Mouse (Mus musculus): Measurements from ENCODE around the gene Tapt1. TPM values are rescaled to one million over a fixed set of nuclear protein-coding genes. Genes with fewer than 3 reads are reported as not detected.
A peak's percentile ranks its signal among the peaks of the same experiment; 100 is the strongest.

Tapt1 gene
- polyA plus RNA-seq, 1 experiment from 2014 or later: 35.7 TPM

DNA sequence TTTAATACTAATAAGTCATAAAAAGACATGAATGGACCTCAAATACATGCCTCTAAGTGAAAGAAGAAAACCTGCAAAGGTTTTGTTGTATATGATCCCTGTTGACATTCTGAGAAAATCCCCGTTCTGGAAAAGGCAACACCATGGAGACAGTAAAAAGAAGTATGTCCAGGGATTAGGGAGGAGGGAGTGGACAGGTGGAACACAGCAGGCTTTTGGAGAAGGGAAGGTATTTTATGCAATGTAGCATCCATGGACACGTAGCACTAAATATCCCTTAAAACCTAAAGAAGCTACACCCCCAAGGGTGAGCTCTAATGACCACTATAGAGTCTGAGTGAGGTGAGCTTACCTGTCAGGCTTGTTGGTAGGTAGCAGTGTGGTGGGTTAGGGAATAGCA lies 67.2 kb downstream of the Tapt1 start:
- H3K4me3 ChIP-seq (replicated peaks; ENCODE audit: low read length): no peak overlapping the region
- ATAC-seq (ENCODE audit: low FRiP score): no peak
- 83% methylated on average over 2 of the region's 2 CpGs for WGBS

DNA sequence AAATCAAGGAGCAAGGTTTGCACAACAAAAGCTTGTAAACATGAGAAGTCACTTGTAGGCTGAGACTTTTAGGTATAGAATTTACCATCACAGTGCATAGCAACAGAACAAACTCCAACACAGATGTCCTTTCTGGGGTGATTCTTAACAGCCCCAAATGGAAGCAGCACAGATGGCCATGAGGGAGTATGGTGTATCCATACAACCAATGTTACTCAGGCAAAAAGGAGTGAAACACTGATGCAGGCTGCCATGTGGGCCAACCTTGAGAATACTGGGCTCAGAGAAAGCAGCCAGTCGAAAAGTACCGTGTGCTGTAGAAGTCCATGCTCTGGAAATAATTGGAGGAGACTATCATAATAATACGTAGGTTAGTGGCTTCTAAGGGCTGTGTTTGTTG lies 68.0 kb downstream of the Tapt1 start:
- H3K4me3 ChIP-seq (replicated peaks; ENCODE audit: low read length): no peak overlapping the region
- no peaks in the 10 kb centered on the region for H3K36me3 ChIP-seq (replicated peaks; ENCODE audit: control insufficient read depth, insufficient read depth)
- DNase-seq (ENCODE audit: low spot score) (no peak), ATAC-seq (ENCODE audit: low FRiP score) (no peak)
- WGBS: 94% methylated on average over 3 of the region's 3 CpGs
- no peak overlapping the region for H3K4me2 ChIP-seq (replicated peaks)
- H3K4me1 ChIP-seq (replicated peaks; ENCODE audit: control insufficient read depth, insufficient read depth, low read length): no peaks in the 10 kb centered on the region
- H3K27ac ChIP-seq: no peak overlapping the region
- no peaks in the 10 kb centered on the region for H3K9me3 ChIP-seq (ENCODE audit: control insufficient read depth, low read length)
- H3K9ac ChIP-seq: no peak overlapping the region
- no peaks in the 10 kb centered on the region for H3K27me3 ChIP-seq (ENCODE audit: control insufficient read depth, insufficient read depth, low read length)

More for the DNA sequence above, 67.2 kb downstream of the Tapt1 start:
- H3K27ac ChIP-seq: no peak overlapping the region
- H3K36me3 ChIP-seq (replicated peaks; ENCODE audit: control insufficient read depth, insufficient read depth): no peaks in the 10 kb centered on the region
- DNase-seq (ENCODE audit: low spot score): no peak
- no peaks in the 10 kb centered on the region for H3K9me3 ChIP-seq (ENCODE audit: control insufficient read depth, low read length)
- H3K4me1 ChIP-seq (replicated peaks; ENCODE audit: control insufficient read depth, insufficient read depth, low read length): no peaks in the 10 kb centered on the region
- no peak overlapping the region for H3K9ac ChIP-seq
- no peaks in the 10 kb centered on the region for H3K27me3 ChIP-seq (ENCODE audit: control insufficient read depth, insufficient read depth, low read length)
- no peak overlapping the region for H3K4me2 ChIP-seq (replicated peaks)

DNA sequence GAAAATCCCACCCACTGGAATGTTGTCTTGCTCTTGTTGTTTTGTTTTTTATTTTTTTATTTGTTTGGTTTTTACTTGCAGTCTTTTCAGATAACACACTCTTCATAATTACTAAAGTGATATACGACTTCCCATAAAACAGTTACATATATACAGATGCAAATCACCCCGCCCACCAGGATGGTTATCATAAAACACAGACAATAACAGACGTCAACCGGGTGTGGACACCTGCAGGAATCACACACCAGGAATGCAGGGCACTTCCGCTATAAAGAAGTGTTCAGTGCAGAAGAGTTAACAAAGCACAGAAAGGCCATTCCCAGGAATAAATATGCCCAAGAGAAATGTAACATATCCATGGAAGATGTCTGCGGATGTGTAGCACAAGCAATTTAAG lies 68.7 kb downstream of the Tapt1 start:
- ATAC-seq (ENCODE audit: low FRiP score) (no peak), DNase-seq (ENCODE audit: low spot score) (no peak)
- Histone ChIP-seq H3K9me3 (ENCODE audit: control insufficient read depth, low read length) (no peaks in the 10 kb centered on the region), H3K36me3 (replicated peaks; ENCODE audit: control insufficient read depth, insufficient read depth) (no peaks in the 10 kb centered on the region), H3K9ac (no peak overlapping the region), H3K27me3 (ENCODE audit: control insufficient read depth, insufficient read depth, low read length) (no peaks in the 10 kb centered on the region), H3K4me1 (replicated peaks; ENCODE audit: control insufficient read depth, insufficient read depth, low read length) (no peaks in the 10 kb centered on the region), H3K4me3 (replicated peaks; ENCODE audit: low read length) (no peak overlapping the region), H3K27ac (no peak overlapping the region), H3K4me2 (replicated peaks) (no peak overlapping the region)
- WGBS: 90% methylated on average over 6 of the region's 6 CpGs

DNA sequence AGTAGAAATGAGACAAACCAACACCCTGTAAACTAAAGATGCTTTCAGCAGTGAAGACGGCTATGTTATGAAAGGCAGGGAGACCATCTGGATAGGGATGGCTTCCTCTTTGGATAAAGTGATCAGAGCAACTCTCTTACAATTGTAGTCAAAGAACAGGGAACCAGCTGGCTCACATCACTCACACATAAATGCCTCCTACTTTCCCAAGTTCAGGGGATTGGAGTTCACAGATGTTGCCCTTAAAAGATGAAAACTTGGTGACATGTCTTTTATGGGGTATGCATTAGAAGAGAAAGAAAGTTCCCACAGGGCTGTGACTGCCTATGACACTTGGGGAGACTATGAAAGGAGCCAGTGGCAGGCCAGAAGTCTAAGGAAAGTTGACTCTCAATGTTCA lies 73.4 kb downstream of the Tapt1 start:
- Histone ChIP-seq H3K9me3 (ENCODE audit: control insufficient read depth, low read length) (no peaks in the 10 kb centered on the region), H3K4me1 (replicated peaks; ENCODE audit: control insufficient read depth, insufficient read depth, low read length) (no peaks in the 10 kb centered on the region), H3K27me3 (ENCODE audit: control insufficient read depth, insufficient read depth, low read length) (no peaks in the 10 kb centered on the region), H3K4me2 (replicated peaks) (no peak overlapping the region), H3K9ac (no peak overlapping the region), H3K4me3 (replicated peaks; ENCODE audit: low read length) (no peak overlapping the region), H3K36me3 (replicated peaks; ENCODE audit: control insufficient read depth, insufficient read depth) (no peaks in the 10 kb centered on the region), H3K27ac (no peak overlapping the region)
- DNase-seq (ENCODE audit: low spot score) (no peak), ATAC-seq (ENCODE audit: low FRiP score) (no peak)
- WGBS: 81% methylated on average over 1 of the region's 1 CpGs

DNA sequence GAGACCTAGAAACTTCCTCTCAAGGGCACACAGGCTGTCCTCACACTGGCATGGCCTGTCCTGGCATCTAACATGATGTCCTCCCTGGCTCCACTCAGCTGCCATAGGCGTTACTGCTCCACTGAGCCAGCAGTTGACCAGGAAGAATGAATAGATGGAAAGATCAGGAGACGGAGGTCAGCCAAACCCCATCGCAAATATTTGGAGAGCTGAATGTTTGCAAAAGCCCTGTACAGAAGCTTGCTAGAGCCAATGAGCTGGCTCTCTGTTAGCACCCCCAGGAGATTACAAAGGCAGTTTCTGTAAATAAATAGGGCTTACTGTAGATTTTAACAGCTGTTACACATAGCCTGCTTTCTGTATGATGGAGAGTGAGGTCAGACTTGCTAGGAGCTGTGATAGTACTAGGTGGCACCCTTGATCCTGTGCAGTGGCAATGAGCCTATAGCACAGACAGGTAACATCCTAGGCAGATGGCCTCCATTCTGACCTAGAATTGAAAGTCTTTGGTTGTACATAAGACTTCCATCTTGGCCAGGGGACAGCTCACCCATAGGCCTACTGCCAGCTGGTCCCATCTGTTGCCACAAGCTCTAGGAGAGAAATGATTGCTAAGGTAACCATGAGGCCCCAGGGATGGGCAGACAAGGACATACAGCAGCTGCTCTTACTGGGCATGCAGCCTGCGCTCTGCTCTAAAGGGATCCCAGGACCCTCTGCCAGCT lies 74.9 kb downstream of the Tapt1 start:
- peak; percentile 47 for DNase-seq (ENCODE audit: low spot score)
- no peak overlapping the region for H3K4me3 ChIP-seq (replicated peaks; ENCODE audit: low read length)
- H3K36me3 ChIP-seq (replicated peaks; ENCODE audit: control insufficient read depth, insufficient read depth): no peaks in the 10 kb centered on the region
- no peak overlapping the region for H3K4me2 ChIP-seq (replicated peaks)
- 85% methylated on average over 4 of the region's 4 CpGs for WGBS
- no peaks in the 10 kb centered on the region for H3K27me3 ChIP-seq (ENCODE audit: control insufficient read depth, insufficient read depth, low read length)
- H3K9ac ChIP-seq: no peak overlapping the region
- H3K27ac ChIP-seq: no peak overlapping the region
- peak; percentile 77 for ATAC-seq (ENCODE audit: low FRiP score)
- H3K4me1 ChIP-seq (replicated peaks; ENCODE audit: control insufficient read depth, insufficient read depth, low read length): no peaks in the 10 kb centered on the region
- H3K9me3 ChIP-seq (ENCODE audit: control insufficient read depth, low read length): no peaks in the 10 kb centered on the region

DNA sequence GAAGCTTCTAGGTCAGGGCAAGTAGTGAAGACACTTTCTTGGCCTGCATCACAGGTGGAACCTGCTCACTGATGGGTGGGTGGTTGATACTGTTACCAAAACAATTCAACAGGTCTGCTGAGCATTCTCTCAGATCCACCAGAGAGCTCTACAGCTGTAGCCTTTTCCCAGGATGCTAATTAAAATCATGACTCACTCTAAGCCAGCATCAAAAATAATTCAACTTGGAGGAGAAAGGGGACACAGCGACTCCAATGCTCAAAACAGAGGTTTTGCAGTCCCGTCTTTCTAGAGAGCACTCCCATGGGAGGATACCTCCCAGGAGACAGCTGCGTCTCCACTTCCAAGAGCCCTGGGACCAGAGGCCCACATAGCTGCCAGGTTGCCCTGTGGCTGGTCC lies 78.7 kb downstream of the Tapt1 start:
- Histone ChIP-seq H3K4me2 (replicated peaks) (no peak overlapping the region), H3K27ac (no peak overlapping the region), H3K9ac (no peak overlapping the region), H3K27me3 (ENCODE audit: control insufficient read depth, insufficient read depth, low read length) (no peaks in the 10 kb centered on the region), H3K9me3 (ENCODE audit: control insufficient read depth, low read length) (no peaks in the 10 kb centered on the region), H3K36me3 (replicated peaks; ENCODE audit: control insufficient read depth, insufficient read depth) (no peaks in the 10 kb centered on the region), H3K4me3 (replicated peaks; ENCODE audit: low read length) (no peak overlapping the region), H3K4me1 (replicated peaks; ENCODE audit: control insufficient read depth, insufficient read depth, low read length) (no peaks in the 10 kb centered on the region)
- WGBS: 88% methylated on average over 3 of the region's 3 CpGs
- ATAC-seq (ENCODE audit: low FRiP score) (no peak), DNase-seq (ENCODE audit: low spot score) (no peak)

DNA sequence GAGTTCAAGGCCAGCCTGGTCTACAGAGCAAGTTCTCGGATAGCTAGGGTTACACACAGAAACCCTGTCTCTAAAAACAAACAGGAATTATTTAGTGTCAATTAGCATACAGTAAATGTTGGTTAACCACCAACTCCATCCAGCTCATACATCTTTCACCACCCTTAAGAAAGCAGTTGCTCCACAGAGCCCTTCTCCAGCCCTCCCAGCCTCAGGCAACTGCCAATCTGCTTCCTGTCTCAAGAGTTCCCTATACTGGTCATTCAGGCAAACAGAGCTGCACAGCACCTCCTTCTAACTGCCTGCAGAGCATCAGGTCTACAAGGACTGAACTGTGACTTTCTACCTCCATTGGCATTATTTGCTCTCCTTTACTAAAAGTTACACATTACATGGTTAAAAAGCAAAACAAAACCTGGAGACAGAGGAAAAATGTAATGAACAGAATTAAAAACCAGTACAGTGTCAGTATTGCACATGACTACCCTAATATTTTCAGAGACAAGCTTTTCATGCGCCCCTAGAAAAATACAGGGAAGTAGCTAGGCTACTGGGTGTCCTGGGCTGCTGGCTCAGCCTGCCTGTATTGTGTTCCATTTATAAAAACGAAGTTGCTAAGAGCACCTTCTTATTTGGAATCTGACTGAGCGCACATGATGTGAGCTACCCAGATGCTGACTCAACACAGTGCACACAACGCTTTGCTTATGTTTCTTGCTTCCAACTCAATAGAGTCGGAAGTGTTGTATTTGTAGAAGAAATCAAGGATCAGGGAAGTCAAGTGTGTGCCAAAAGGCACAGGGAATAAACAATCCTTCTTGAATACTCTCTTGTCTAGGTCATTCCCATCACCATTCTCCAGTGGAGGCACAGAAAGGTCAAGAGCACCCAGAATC lies 79.7 kb downstream of the Tapt1 start:
- H3K4me2 ChIP-seq (replicated peaks): no peak overlapping the region

DNA sequence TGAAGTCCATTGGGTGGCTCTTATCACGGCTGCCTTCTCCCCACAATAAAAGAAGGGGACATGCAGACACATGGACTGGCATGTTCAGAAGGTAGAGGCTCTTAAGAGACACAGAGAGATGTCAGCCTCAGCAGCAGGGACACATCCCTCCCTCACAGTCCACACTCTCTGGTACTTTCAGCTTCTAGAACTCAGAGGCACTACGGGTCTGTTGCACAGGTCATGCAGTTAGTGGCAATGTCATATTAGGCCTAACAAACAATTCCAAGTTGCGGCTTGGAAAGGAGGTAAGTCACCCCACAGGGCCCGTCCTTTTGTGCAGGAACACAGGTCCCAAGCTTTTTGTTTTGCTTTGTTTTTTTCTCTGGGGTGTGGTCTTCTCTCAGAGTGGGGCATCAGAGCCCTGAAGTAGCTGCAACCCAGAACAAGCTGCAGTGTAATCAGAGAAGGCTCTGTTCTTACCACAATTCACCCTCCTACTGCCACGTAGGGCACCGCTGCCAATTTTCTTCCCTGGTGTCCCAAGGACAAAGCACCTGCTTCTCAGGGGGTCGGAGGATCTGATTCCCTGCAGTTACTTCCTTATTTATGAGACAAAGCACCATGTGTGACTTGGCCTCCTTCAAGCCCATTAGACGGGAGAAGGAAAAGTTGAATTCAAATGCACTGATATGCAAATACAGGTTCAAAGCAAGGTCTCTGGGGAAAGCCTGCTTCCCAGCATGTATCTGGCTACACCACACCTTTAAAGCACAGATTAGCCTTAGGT lies 82.8 kb downstream of the Tapt1 start:
- Histone ChIP-seq H3K9me3 (ENCODE audit: control insufficient read depth, low read length) (no peaks in the 10 kb centered on the region), H3K9ac (no peak overlapping the region), H3K27me3 (ENCODE audit: control insufficient read depth, insufficient read depth, low read length) (no peaks in the 10 kb centered on the region), H3K4me3 (replicated peaks; ENCODE audit: low read length) (no peak overlapping the region), H3K36me3 (replicated peaks; ENCODE audit: control insufficient read depth, insufficient read depth) (no peaks in the 10 kb centered on the region), H3K27ac (no peak overlapping the region), H3K4me2 (replicated peaks) (no peak overlapping the region), H3K4me1 (replicated peaks; ENCODE audit: control insufficient read depth, insufficient read depth, low read length) (no peaks in the 10 kb centered on the region)
- 18% methylated on average over 8 of the region's 8 CpGs for WGBS
- DNase-seq (ENCODE audit: low spot score) (no peak), ATAC-seq (ENCODE audit: low FRiP score) (no peak)

More for the DNA sequence above, 79.7 kb downstream of the Tapt1 start:
- Histone ChIP-seq H3K27ac (no peak overlapping the region), H3K9ac (no peak overlapping the region), H3K9me3 (ENCODE audit: control insufficient read depth, low read length) (no peaks in the 10 kb centered on the region), H3K4me1 (replicated peaks; ENCODE audit: control insufficient read depth, insufficient read depth, low read length) (no peaks in the 10 kb centered on the region), H3K4me3 (replicated peaks; ENCODE audit: low read length) (no peak overlapping the region), H3K27me3 (ENCODE audit: control insufficient read depth, insufficient read depth, low read length) (no peaks in the 10 kb centered on the region), H3K36me3 (replicated peaks; ENCODE audit: control insufficient read depth, insufficient read depth) (no peaks in the 10 kb centered on the region)
- 83% methylated on average over 6 of the region's 6 CpGs for WGBS
- no peak for ATAC-seq (ENCODE audit: low FRiP score)
- DNase-seq (ENCODE audit: low spot score): no peak

DNA sequence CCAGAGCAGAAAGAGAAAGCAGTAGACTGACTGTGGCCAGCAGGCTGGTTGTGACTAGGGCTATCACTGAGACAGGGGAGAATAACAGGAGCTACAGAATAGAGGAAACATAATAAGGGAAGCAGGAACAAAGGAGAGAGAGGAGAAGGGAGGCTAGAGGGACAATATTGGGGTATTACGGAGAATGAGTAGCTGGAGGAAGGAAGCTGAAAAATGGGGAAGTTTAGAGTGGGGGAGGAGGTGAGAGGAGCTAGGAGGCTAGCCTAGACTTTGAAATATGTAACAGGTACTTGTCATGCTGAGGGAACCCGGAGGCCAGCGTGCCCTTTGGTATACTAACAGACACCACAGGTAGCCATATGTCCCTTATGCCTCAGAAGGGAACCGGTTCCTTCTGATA lies 98.9 kb downstream of the Tapt1 start:
- Histone ChIP-seq H3K4me1 (replicated peaks; ENCODE audit: control insufficient read depth, insufficient read depth, low read length) (no peaks in the 10 kb centered on the region), H3K9me3 (ENCODE audit: control insufficient read depth, low read length) (no peaks in the 10 kb centered on the region), H3K4me2 (replicated peaks) (no peak overlapping the region), H3K27me3 (ENCODE audit: control insufficient read depth, insufficient read depth, low read length) (no peaks in the 10 kb centered on the region), H3K36me3 (replicated peaks; ENCODE audit: control insufficient read depth, insufficient read depth) (no peaks in the 10 kb centered on the region), H3K9ac (no peak overlapping the region), H3K4me3 (replicated peaks; ENCODE audit: low read length) (no peak overlapping the region), H3K27ac (no peak overlapping the region)
- 90% methylated on average over 4 of the region's 4 CpGs for WGBS
- DNase-seq (ENCODE audit: low spot score) (no peak), ATAC-seq (ENCODE audit: low FRiP score) (no peak)

All from hindbrain, embryonic 14.5 days (tissue).